Mouse (Mus musculus) kidney, adult 18-20 months (tissue): Measurements from ENCODE around the gene Snrpa.
A peak's percentile ranks its signal among the peaks of the same experiment; 100 is the strongest.

Experiments
- DNase-seq: peaks from one replicate; pipeline ENCODE4 v3.0.0; 2021

Snrpa gene

GRCm38 (mm10) chr7:27165696-27166095, 30.4 kb downstream of the Snrpa start:
- no peak for DNase-seq

- DNase-seq, result peak; percentile 63
These were observed 30.9 kb downstream of the Snrpa start for GRCm38 (mm10) chr7:27165007-27165655.

GRCm38 (mm10) chr7:27164112-27164947, 31.7 kb downstream of the Snrpa start:
- DNase-seq, result peak; percentile 40

- DNase-seq, result no peak
These were observed 32.6 kb downstream of the Snrpa start for GRCm38 (mm10) chr7:27163450-27163805.

- no peak for DNase-seq
These were observed 33.2 kb downstream of the Snrpa start for GRCm38 (mm10) chr7:27162780-27163449.

GRCm38 (mm10) chr7:27161744-27162143, 34.3 kb downstream of the Snrpa start:
- no peak for DNase-seq

- no peak for DNase-seq
These were observed 35.1 kb downstream of the Snrpa start for GRCm38 (mm10) chr7:27160921-27161320.

- peak; percentile 88 for DNase-seq
These were observed 36.2 kb downstream of the Snrpa start for GRCm38 (mm10) chr7:27159882-27160281.

- DNase-seq, result no peak
These were observed 36.8 kb downstream of the Snrpa start for GRCm38 (mm10) chr7:27159256-27159655.

GRCm38 (mm10) chr7:27158171-27158570, 37.9 kb downstream of the Snrpa start:
- DNase-seq, result no peak

GRCm38 (mm10) chr7:27156005-27156404, 40.1 kb downstream of the Snrpa start:
- no peak for DNase-seq

GRCm38 (mm10) chr7:27153205-27153764, 42.8 kb downstream of the Snrpa start, which contains the start of gene Cyp2t4:
TSS of gene Cyp2t4 (plus strand) at chr7:27153714.
- DNase-seq, result peak; percentile 66
